Mouse (Mus musculus) liver, embryonic 11.5 days (tissue): ENCODE data around the gene Pspn. TPM values are rescaled to one million over a fixed set of nuclear protein-coding genes. Genes with fewer than 3 reads are reported as not detected.

Experiments used
- polyA plus RNA-seq: library from polyadenylated mRNA; unstranded; fragments of >200 nt; fragmentation: Nextera tagmentation; extraction: Ambion mirVana; gene quantifications from 2 replicates; pipeline ENCODE4 v1.2.1, GENCODE M21; 2014

The Pspn gene
- polyA plus RNA-seq, 1 experiment from 2014 or later = not detected

Other genes with a start within 250 kb of the Pspn start
- 5.2 and 5.3 TPM in 2 replicates for gene Nrtn, start 242.5 kb downstream of the Pspn start, polyA plus RNA-seq
- gene Dus3l, start 235.3 kb downstream of the Pspn start, polyA plus RNA-seq = 34.5 and 36.9 TPM in 2 replicates
- 1.6 and 1.8 TPM in 2 replicates for gene Prr22, start 229.8 kb downstream of the Pspn start, polyA plus RNA-seq
- 9.0 and 9.5 TPM in 2 replicates for gene Rfx2, start 169.0 kb downstream of the Pspn start, polyA plus RNA-seq
- not detected in 2 replicates for gene Acsbg2, start 125.6 kb downstream of the Pspn start, polyA plus RNA-seq
- 0.26 TPM in 2 replicates for gene 1700061G19Rik, start 124.5 kb downstream of the Pspn start, polyA plus RNA-seq
- 19.2 and 21.3 TPM in 2 replicates for gene Mllt1, start 64.6 kb downstream of the Pspn start, polyA plus RNA-seq
- not detected in 2 replicates for gene Acer1, start 17.9 kb downstream of the Pspn start, polyA plus RNA-seq
- 181 and 183 TPM in 2 replicates for gene Clpp, start 9.7 kb downstream of the Pspn start, polyA plus RNA-seq
- gene Alkbh7, start 2.7 kb downstream of the Pspn start, polyA plus RNA-seq = 36.3 and 39.9 TPM in 2 replicates
- 99.0 and 106 TPM in 2 replicates for gene Gtf2f1, start 11.3 kb upstream of the Pspn start, polyA plus RNA-seq
- gene Gm17949, start 11.5 kb upstream of the Pspn start, polyA plus RNA-seq = 0.26 and 0.33 TPM in 2 replicates
- gene Khsrp, start 31.5 kb upstream of the Pspn start, polyA plus RNA-seq = 46.7 and 51.1 TPM in 2 replicates
- gene Slc25a41, start 41.6 kb upstream of the Pspn start, polyA plus RNA-seq = not detected in 2 replicates
- 3.2 and 3.4 TPM in 2 replicates for gene Crb3, start 59.1 kb upstream of the Pspn start, polyA plus RNA-seq
- gene Slc25a23, start 59.8 kb upstream of the Pspn start, polyA plus RNA-seq = 5.2 and 6.3 TPM in 2 replicates
- gene Dennd1c, start 78.5 kb upstream of the Pspn start, polyA plus RNA-seq = 2.1 and 2.2 TPM in 2 replicates
- 4.5 and 5.0 TPM in 2 replicates for gene Tubb4a, start 87.8 kb upstream of the Pspn start, polyA plus RNA-seq
- gene Tnfsf9, start 105.3 kb upstream of the Pspn start, polyA plus RNA-seq = 5.4 and 6.4 TPM in 2 replicates
- gene Cd70, start 149.8 kb upstream of the Pspn start, polyA plus RNA-seq = not detected in 2 replicates
- gene Tnfsf14, start 194.2 kb upstream of the Pspn start, polyA plus RNA-seq = 0.73 and 1.2 TPM in 2 replicates
- gene C3, start 228.1 kb upstream of the Pspn start, polyA plus RNA-seq = 71.7 and 82.8 TPM in 2 replicates
- 26.5 and 30.7 TPM in 2 replicates for gene Gpr108, start 248.4 kb upstream of the Pspn start, polyA plus RNA-seq
- gene Trip10, start 249.4 kb upstream of the Pspn start, polyA plus RNA-seq = 25.5 and 25.9 TPM in 2 replicates